Mouse (Mus musculus) neural tube, embryonic 10.5 days (tissue): ENCODE measurements around the gene Caml.
"Not testable (repeated sequence)": the region's sequence is repeated elsewhere in the genome, so short reads cannot be mapped to it uniquely, and the experiment has no call there.

Experiments used
- DNase-seq: peaks from one replicate; pipeline ENCODE4 v3.0.0-alpha.2; 2017; ENCODE audit warnings: low spot score; ENCODE audit errors: extremely low spot score

Gene Caml

DNA sequence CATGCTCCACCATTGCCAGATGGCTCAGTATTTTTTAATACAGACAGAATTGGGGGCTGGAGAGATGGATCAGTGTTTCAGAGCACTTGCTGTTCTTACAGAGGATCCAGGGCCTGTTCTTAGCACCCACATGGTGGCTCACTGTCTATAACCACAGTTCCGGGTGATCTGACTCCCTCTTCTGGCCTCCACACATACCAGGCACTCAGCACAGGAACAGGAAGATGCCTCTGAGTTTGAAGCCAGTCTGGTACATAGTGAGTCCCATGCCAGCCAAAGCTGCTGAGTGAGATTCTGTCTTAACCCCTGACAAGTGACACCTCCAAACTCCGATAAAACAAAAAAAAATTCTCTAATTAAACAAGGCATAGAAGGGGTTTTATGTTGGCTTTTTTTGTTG, 2.5 kb upstream of the Caml start:
- DNase-seq = no peak

- not testable (repeated sequence) for DNase-seq
Measured at GRCm38 (mm10) chr13:55622156-55622648, 603 bp upstream of the Caml start.

DNA sequence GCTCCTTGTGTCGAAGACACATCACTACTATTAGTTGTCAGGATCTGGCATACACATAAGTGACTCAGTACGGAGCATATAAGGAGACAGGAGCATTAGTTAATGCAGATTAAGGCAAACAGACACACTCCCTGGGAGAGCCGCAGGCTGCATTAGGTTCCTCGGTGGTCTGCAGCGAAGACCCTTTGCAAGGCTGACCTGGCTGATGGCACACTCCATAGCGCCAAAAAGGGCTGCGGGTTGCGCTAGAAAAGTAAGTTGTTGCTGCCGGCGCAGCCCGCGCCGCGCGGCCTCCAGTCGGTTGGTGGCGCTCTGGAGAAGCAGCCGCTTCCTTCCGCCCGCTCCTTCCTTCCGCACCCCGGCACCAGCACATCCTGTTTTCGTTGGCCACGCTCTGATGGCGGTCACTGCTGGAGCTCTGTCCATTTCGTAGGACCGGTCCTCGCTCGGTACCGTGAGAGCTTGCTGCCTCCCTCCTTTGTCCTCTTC, 11.9 kb downstream of the Caml start, which contains the start of gene Ddx46:
Ddx46 (plus strand) TSS at position 389 of the 489 bp plus-strand sequence.
- DNase-seq = peak; percentile 89

- no peak for DNase-seq
Measured at GRCm38 (mm10) chr13:55635146-55635571, 12.4 kb downstream of the Caml start.

GRCm38 (mm10) chr13:55636185-55636983, 13.6 kb downstream of the Caml start:
- DNase-seq = no peak

DNA sequence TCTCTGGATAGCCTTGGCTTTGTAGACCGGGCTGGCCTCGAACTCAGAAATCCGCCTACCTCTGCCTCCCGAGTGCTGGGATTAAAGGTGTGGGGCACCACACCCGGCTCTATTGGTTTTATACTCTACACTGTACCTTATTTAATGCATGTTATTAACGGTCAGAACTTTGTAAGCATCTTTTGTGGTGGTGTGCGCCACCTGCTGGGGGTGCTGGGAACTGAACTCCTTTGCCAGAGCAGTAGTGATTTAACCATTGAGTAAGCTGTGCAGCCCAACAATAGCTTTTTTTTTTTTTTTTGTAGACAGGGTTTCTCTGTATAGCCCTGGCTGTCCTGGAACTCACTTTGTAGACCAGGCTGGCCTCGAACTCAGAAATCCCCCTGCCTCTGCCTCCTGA, 17.7 kb downstream of the Caml start:
- DNase-seq = peak; percentile 82

DNA sequence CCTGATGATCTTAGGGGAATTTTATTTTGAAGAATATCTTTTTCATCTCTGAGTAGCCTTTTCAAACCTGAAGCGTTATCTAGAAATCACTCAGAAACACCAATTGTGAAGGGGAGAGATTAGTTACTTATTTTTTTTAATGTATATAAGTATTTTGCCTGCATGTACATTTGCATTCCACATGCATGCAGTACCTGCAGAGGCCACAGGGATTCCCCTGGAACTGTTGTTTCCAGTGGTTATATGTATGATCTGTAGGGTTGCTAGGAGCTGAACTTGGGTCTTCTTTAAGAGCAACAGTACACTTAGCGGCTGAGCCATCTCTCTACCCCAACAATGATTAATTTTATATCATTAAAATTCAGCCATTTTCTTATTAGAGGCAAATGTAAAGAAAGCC, 21.7 kb downstream of the Caml start:
- DNase-seq = no peak

DNA sequence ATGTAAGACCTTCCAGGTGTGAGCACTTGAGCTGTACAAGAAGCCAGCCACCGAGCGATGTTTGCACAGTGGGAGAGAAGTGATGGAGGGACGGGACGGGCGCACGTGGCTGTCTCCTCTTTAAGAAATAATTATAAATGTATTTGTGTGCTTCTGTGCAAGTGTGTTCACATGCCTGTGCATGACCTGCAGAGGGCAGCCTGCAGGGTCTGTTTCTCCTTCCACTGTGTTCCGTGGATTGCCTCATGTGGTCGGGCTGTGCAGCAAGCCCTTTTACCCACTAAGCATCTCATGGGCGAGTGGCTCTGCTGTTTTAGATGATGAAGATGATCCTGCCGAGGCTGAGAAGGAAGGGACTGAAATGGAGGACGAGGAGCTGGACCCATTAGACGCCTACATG, 27.3 kb downstream of the Caml start:
- no peak for DNase-seq

DNA sequence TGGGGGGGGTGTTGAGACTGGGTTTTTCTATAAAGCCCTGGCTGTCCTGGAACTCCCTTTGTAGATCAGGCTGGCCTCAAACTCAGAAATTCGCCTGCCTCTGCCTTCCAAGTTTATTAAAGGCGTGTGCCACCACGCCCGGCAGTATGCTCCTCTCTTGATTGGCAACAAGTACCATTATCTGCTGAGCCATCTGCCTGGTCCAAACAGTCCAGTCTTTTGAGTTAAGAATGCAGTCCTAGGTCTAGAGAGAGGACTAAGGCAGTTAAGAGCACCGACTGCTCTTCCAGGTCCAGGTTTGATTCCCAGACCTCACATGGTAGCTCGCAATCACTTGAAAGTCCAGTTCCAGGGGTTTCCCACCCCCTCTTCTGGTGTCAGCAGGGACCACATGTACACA, 28.2 kb downstream of the Caml start:
- no peak for DNase-seq

DNA sequence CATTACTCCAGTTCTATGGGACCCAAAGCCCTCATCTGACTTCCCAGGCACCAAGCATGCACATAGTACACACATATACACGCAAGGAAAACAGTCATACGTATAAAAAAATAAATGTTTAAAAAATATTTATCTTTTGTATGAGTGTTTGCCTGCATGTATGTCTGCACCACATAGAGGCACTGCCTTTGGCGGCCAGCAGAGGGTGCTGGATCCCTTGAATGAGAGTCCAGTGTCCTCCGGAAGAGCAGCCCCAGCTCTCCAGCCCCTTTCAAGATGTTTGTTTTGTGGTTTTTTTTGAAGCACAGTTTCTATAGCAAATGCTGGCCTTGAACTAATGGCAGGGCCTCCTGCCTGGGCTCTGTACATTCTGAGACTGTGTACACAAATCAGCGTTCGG, 45.7 kb downstream of the Caml start:
- DNase-seq = peak; percentile 29

DNA sequence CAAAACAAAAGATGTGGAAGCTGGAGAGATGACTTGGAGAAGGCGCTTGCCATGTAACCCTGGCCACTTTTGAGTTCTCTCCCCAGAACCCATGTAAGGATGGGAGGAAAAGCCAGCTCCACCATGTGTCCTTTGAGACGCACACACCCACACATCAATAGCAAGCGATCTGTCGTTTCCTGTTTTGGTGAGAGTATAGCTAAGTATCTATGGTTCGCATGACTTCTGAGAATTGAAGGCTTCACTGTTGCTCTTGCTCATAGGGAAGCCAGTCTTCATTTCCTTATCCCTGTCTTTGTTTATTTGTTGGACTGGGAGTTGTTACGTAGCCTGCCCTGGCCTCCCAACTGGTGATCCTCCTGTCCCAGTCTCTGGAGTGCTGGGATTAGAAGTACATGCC, 49.9 kb downstream of the Caml start:
- no peak for DNase-seq

DNA sequence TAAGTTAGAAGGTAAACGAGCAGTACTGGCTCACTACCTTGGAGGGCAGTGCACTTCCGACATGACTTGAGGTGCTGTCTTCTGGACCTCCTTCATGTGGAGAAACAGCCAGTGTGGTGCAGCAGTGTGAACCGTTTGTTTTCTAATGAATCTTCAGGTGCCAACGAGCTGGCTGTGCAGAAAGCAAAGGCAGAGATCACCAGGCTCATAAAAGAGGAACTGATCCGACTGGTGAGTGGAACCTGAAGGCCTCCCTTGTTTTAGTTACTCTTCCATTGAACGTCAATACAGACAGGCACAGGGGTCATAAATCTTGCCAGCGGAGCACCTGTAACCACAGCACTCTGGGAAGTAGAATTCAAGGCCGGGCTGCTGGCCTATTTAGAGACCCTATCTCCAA, 54.6 kb downstream of the Caml start:
- DNase-seq = no peak
